Mouse (Mus musculus) large intestine, adult 2 months (tissue): ENCODE results near the gene Fhdc1. TPM values are rescaled to one million over a fixed set of nuclear protein-coding genes. Genes with fewer than 3 reads are reported as not detected.
A peak's percentile ranks its signal among the peaks of the same experiment; 100 is the strongest.

Experiments used
- DNase-seq: peaks from one replicate; pipeline ENCODE4 v3.0.0-alpha.2; 2012; ENCODE audit warnings: low read depth, low spot score
- WGBS: fragments of 180-500 bp; shearing (Covaris S2); methylation state at CpG from one replicate; pipeline ENCODE4 v1.1.7; 2018; 5-methylcytosine and 5-hydroxymethylcytosine counted together
- polyA plus RNA-seq: library from polyadenylated mRNA; depleted of rRNA; stranded (reverse); fragments of >200 nt; gene quantifications from 2 replicates; pipeline ENCODE4 v1.2.3, GENCODE M21; 2012

Gene Fhdc1
- polyA plus RNA-seq, 1 experiment: 2.1 TPM

DNA sequence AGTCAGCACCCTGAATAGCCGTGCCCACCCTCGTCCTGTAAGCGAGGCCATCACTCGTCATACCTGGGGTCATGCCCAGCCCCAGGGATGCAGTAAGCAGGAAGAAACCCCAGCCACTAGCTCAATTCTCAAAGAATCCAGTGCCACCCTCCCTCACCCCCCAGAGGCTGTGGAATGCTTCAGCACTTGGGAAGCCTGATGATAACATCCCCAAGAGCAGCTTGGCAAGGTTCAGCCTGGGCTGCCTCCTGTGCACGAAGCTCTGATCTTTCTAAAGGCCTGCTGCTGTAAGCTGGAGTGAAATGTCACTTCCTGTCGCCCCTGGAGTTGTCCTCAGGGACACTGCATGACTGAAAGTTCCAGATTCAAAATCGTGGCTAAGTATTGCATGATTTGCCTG, 41.4 kb downstream of the Fhdc1 start:
- no peak for DNase-seq
- 88% methylated on average over 7 of the region's 7 CpGs for WGBS

DNA sequence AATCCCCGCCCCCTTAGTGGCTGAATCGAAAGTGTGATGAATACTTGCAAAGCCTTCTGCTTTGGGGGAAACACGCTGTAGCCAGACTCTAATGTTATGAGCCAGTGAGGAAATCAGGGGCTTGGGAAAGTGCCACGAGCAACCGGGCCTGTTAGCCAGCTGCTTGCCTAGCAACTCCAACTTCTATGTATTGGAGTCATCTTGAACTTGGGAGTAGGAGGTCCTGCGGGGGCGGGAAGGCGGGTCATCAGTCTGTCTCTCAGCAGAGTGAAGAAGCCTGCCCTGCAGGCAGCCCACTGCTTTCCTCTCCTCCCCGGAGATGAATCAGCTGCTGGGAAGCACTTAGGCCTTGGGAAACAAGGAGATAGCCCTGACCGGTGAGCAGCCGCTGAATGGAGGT, 42.1 kb downstream of the Fhdc1 start:
- WGBS: 78% methylated on average over 11 of the region's 11 CpGs
- no peak for DNase-seq

DNA sequence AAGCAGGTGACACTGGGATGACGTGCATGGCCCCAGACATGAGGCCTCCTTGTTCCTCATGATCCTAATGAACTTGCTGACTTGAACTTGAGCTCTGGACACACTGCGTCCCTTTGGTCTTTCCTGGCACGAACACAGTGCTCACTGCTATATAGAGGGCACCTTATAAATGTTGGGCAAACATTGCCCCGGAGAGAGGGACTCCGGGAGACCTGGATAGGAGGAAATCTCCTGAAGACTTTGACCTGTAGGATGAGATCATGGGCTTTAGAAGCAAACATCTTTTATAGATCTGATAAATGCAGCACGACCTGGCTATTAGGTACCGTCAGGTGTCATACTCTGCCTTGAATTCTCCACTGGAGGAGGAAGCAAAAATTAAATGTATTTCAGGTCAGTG, 43.3 kb downstream of the Fhdc1 start:
- DNase-seq: peak; percentile 84
- WGBS: 43% methylated on average over 7 of the region's 7 CpGs

GRCm38 (mm10) chr3:84435288-84436043, 44.8 kb downstream of the Fhdc1 start:
- no peak for DNase-seq

GRCm38 (mm10) chr3:84432797-84433445, 47.3 kb downstream of the Fhdc1 start:
- WGBS: 93% methylated on average over 10 of the region's 10 CpGs
- DNase-seq: no peak

More at GRCm38 (mm10) chr3:84435288-84436043, 44.8 kb downstream of the Fhdc1 start:
- WGBS: 29% methylated on average over 11 of the region's 11 CpGs

GRCm38 (mm10) chr3:84431257-84431656, 49.0 kb downstream of the Fhdc1 start:
- no peak for DNase-seq
- 67% methylated on average over 5 of the region's 5 CpGs for WGBS

DNA sequence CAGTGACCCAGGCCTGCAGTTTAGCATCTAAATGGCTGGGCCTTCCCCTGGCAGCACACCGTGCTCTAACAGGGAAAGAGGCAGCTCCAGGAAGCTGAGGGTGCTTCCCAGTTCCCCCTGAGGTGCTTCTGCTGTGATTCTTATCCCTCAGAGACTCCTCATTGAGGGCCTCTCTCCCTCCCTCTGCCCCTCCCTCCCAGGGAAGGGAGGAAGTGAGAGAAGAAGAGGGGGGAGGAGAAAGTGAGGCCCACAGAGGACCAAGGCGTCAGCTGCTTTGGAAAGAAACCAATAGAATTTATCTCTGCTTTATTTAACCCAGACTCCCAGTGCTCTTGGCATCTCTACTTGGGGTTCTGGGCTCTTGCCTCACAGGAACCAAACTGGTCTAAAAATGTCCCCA, 50.1 kb downstream of the Fhdc1 start:
- WGBS: 40% methylated on average over 2 of the region's 2 CpGs
- no peak for DNase-seq

DNA sequence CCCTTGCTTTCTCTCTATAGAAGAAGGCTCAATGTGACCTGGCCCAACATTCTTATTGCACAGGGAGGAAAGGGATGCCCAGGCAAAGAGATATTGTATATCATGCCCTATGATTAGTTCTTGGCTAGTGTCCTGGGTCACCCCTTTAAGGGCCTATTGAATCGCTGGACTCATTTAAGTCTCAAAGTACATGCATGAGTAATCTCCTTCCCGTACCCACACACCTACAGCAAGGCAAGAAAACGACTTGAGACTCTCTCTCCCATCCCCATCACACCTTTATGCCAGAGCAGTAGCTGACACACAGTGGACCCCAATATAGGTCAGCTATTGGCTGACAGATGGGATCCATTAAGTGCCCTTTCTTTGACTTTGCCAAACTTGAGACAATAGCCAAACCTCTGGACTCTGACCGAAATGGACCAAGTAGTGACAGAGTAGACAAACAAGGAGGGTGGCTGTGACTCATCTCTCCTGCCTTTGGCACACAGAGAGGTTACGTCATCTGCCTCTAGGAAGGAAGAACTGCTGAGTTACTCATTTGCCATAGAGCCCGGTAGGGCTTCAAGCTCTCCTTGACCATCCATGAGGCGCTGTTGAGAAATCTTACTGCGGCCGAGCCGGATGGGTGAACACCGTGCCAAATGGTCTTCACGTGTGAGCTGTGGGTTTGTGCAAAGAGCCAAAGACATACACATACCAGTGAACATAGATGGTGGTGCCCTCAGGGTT, 51.1 kb downstream of the Fhdc1 start:
- 26% methylated on average over 12 of the region's 12 CpGs for WGBS
- DNase-seq: peak; percentile 85

- no peak for DNase-seq
- WGBS: 34% methylated on average over 5 of the region's 5 CpGs
Observed at GRCm38 (mm10) chr3:84427779-84428178, 52.5 kb downstream of the Fhdc1 start.

DNA sequence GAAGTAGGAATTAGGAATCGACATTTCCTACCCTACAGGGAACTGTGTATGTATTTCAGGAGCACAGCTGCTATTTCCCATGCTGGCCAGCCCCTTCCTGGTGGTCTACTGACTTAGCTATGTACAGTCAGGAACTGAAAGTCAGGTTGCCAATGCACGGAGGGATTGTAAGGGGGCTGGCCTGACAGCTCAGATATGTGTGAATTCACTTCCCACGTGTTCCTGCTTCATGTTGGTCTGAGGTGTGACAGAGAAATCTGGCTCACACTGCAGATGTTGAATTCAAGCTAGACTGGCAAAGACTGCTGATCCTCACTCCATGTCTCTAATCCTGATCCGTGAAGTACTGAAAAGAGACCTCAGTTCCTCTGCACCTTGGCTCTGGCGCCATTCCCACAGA, 57.9 kb downstream of the Fhdc1 start:
- no peak for DNase-seq
- WGBS: 79% methylated on average over 5 of the region's 5 CpGs

DNA sequence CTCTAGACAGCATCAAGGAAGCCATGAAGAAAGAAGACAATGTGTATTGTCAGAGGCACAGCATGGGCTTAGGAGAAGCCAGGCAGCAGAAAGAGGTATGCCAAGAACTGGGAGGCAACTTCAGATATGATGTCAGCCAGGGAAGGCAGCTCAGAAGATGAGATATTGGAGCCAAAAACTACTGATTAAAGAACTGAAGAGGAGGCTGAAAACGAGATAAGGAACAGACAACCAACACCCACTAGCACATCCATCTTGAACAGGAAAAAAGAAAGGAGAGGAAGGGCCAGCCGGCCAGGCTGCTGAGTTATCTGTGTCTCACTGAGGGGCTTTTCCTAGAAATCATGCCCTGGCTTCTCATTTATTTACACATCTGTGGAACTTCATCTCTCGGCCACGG, 66.4 kb downstream of the Fhdc1 start:
- no peak for DNase-seq
- WGBS: 78% methylated on average over 4 of the region's 4 CpGs

DNA sequence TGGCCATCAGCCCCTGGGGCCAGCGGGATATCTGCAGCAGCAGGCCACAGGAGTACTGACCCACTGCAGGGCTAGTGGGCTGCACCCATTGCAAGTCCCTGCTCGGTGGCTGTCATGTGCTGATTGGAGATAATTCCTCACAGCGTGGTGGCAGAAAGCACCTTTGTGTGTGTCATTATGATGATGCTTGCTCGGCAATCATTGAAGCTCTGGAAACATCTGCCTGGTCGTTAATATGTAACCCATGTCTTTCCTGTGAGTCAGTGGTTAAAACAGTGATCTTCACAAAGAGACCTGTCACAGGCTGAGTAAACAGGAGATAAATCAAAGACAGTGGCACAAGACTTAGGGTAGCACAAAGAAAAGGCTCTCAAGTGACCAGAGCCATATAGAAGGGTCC, 67.3 kb downstream of the Fhdc1 start:
- 31% methylated on average over 5 of the region's 5 CpGs for WGBS
- no peak for DNase-seq

- WGBS: 38% methylated on average over 3 of the region's 3 CpGs
- no peak for DNase-seq
Observed at GRCm38 (mm10) chr3:84409474-84409862, 70.8 kb downstream of the Fhdc1 start.

GRCm38 (mm10) chr3:84408756-84409473, 71.3 kb downstream of the Fhdc1 start:
- WGBS: 33% methylated on average over 13 of the region's 13 CpGs
- DNase-seq: no peak

GRCm38 (mm10) chr3:84405523-84405922, 74.7 kb downstream of the Fhdc1 start:
- 62% methylated on average over 4 of the region's 4 CpGs for WGBS
- DNase-seq: no peak

DNA sequence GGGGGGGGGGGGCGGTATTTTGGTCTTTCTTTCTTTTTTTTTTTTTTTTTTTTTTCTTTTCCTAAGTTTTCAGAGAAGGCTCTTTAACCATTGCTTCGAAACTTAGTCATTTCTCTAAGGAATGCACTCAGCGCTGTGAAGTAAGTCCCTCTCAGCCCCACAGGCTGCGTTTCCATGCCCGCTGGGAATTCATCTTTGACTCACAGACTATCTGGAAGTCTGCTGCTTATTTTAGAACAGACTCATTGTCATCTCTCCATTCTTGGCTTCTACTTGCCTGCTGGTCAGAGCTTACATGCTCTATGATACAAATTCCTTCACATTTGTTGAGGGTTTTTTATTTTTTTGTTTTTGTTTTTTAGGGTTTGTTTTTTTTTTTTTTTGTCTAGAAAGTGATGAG, 76.8 kb downstream of the Fhdc1 start:
- 61% methylated on average over 5 of the region's 5 CpGs for WGBS

GRCm38 (mm10) chr3:84402716-84403115, 77.5 kb downstream of the Fhdc1 start:
- 61% methylated on average over 2 of the region's 2 CpGs for WGBS
- DNase-seq: no peak

More for the DNA sequence above, 76.8 kb downstream of the Fhdc1 start:
- DNase-seq: no peak

DNA sequence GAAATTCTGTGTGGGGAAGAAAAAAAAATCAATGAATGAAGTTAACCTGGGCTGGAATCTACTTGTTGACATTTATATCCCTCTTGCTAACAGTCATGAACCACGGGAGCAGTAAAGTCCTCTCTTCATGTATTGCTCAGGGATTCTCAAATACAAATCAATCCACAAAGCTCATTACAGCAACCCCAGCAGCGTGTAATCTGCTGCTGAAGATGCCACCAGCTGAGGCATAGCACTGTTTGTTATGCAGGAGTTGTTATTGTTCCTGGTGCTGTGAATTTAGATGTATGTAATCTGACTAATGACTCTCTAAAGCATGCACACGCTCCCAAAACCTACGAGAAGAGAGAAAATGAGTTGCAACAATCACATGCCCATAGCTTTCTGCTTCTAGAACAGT, 82.3 kb downstream of the Fhdc1 start:
- no peak for DNase-seq
- WGBS: 67% methylated on average over 4 of the region's 4 CpGs

- WGBS: 81% methylated on average over 2 of the region's 2 CpGs
- no peak for DNase-seq
Observed at GRCm38 (mm10) chr3:84396240-84396639, 84.0 kb downstream of the Fhdc1 start.

DNA sequence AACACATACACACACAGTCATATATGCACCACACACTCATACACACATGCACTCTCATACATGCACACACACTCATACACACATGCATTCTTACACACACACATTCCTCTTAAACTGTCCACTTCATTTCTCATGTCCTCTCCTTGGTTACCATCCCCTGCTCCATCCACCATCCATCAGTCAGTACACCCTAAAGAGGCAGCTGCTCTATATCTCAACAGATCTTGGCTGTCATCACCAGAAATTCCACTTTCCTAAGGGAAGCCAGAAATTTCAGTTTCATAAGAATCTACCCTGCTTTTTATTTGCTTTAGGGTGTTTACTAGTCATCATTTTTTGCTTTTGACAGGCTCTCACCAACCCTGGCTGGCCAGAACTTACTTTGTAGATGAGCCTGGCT, 84.4 kb downstream of the Fhdc1 start:
- no peak for DNase-seq
